Mouse (Mus musculus): ENCODE data around the gene Fbxw2.
"Not testable (repeated sequence)": the region's sequence is repeated elsewhere in the genome, so short reads cannot be mapped to it uniquely, and the experiment has no call there.

Fbxw2 gene

DNA sequence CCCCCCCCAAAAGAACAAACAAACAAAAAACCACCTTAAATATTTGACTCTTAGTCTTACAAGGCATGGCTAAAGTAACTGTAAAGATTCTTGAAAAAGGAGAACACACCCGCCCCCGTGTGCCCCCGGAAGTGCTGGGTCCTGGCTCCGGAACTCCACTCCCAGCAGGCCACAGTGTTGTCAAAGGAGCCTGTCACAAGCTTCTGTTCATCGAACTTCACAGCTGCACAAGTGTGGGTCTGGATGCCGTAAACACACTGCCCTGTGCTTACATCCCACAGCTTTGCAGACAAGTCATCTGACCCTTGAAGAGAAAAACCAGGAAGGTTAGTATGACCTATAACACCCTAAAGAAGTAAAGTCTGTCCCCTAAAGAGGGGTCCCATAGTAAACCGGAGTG is 13.4 kb downstream of the Fbxw2 start:
- DNase-seq (ENCODE audit: low spot score in 2 of 2), result no peak

DNA sequence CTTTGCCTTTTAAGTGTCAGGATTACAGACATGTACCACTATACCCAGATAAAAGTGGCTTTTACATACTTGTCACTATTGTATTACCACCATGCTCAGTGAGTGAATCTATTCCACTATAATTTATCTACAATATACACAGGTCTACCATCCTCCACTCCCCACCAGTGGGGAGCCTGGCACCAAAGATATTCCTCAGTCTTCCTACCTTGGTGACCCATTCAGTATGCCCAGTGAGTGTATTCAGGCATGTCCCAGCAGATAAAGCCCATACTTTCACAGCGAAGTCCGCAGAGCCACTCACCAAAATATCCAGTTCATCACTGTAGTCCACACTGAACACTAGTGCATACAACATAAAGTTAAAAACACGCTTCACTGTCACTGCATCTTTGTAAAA is 15.3 kb downstream of the Fbxw2 start:
- DNase-seq (ENCODE audit: low spot score in 2 of 2), result no peak

DNA sequence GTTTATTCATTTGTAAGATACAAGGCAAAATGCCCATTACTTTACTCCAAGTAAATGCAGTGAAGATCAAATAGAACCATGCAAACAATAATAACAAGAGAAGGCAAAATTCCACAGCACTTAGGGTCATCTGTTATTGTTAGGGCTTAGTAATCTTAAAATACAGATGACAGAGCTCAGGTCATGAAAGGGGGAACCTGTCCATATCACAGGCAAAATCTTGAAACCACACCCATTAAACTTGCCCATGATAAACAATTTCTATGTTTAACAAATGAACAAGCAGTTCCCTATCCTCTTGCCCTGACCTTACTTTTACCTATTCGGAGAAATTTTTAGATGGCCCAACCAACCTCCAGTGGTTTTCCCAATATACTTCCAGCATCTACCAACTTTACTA is 16.5 kb downstream of the Fbxw2 start:
- DNase-seq (ENCODE audit: low spot score in 2 of 2), result no peak

DNA sequence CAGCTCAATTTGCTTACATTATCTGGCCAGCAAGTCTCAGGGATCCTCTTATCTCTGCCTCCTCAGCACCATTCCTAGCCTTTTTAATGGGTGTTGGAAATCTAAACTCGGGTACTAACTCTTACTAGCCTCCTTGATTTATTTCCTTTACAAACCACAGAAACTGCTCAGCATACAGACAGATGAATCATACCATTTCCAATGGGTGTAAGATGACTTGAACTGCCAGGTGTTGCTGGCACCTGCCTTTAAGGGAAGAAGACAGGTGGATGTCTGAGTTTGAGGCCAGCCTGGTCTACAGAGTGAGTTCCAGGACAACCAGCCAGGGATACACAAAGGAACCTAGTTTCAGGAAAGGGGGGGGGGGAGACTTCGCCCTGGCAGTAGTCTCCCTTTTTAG is 18.1 kb downstream of the Fbxw2 start:
- DNase-seq (ENCODE audit: low spot score in 2 of 2), result no peak

DNA sequence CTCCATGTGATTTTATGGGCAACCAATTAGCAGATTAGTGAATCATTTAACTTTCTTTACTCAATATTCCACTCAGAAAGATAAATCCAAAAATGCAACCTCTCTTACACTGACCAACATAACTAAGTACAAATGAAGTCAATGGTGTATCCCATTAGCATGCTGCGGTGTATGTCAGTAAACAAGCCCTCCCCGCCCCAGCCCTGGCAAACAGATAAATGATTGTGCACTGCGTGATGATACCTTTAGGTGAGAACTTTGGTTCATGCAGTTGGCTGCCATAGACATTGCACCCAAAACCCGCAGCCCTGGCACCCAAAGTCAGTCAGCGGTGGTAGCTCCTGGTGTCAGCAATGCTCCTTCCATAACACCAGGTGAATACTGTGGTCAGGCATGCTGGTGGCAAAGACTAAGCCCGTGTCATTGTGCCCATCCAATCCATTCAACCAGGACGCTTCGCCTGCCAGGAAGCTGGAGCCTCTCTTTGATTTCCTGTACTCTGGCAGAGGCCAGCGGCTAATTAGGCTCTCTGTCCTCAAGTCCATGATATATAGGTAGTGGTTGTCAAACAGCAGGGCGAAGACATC is 20.7 kb downstream of the Fbxw2 start:
- no peak for DNase-seq (ENCODE audit: low spot score in 2 of 2)

DNA sequence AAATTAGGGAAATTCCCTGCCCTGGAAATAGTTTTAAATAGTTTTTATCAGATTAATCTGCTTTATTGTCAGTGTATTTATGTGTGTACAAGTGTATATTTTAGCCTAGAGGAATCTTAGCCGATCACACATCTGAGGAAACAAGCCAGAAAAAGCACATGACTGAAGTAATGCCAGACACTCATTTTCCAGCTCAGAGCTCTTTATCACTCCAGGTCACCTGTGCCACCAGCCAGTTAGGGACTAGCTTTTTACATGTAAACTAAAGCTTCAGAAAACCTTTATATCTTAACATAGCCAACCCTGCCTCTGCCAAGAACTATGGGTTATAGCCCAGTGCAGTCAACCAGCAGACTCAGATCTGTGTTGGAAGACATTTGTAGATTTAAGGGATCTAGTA is 21.3 kb downstream of the Fbxw2 start:
- DNase-seq (ENCODE audit: low spot score in 2 of 2), result no peak

DNA sequence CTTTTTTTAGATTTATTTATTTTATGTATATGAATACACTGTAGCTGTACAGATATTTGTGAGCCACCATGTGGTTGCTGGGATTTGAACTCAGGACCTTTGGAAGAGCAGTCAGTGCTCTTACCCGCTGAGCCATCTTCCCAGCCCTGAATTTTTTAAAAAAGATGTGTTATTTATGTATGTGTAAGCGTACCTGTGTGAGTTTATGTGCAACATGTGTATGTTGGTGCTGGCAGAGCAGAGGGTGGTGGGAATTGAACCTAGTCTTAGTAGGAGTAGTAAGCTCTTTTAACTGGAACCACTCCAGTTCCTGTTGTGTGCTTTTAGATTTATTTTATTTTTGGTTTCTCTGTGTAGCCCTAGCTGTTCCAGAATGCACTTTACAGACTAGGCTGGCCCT is 21.9 kb downstream of the Fbxw2 start:
- no peak for DNase-seq (ENCODE audit: low spot score in 2 of 2)

DNA sequence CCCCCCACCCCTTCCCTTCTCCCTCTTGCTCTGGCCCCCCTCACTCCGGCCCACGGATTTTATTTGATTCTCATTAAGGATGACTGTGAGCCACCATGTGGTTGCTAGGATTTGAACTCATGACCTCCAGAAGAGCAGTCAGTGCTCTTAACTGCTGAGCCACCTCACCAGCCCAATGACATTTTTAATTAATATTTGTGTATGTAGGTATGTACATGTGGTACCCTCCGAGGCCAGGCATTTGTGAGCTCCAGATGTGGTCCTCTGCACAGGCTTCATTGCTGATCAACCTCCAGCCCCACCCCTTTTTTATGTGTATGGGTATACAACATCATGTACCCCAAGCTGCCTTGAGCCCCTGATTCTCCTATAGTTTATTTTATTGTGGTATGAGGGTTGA is 22.4 kb downstream of the Fbxw2 start:
- no peak for DNase-seq (ENCODE audit: low spot score in 2 of 2)

DNA sequence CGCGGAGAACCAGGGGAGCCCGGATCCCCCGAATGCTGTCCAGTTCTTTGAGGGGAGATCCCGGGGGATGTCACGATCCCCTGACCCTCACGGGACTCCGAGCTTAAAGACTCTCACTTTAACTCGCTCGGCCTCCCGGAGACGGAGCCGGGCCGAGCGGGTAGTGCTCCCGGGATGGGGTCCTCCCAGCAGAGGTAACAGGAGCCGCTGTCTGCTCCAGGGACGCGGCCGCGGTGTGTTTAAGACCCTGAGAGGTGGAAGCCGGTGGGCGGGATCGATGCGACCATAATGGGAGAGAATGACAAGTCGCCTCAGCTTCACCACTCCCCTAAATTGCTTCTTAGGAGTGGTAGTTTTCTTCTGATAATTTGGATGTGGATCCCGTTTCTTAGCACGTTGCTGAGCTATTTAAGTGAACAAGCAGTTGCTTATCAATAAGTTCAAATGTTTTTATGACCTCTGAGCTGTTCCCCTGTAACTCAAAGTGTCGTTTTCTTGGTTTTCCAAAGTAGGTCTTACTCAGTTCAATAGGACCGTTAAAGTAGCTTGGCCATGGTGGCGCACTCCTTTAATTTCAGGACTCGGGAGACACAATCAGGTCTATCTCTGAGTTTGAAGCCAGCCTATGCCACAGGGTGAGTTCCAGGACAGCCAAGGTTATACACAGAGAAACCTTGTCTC is 23.4 kb downstream of the Fbxw2 start:
- DNase-seq (ENCODE audit: low spot score in 2 of 2), result peak in 1 of 2 experiments; percentile 22

DNA sequence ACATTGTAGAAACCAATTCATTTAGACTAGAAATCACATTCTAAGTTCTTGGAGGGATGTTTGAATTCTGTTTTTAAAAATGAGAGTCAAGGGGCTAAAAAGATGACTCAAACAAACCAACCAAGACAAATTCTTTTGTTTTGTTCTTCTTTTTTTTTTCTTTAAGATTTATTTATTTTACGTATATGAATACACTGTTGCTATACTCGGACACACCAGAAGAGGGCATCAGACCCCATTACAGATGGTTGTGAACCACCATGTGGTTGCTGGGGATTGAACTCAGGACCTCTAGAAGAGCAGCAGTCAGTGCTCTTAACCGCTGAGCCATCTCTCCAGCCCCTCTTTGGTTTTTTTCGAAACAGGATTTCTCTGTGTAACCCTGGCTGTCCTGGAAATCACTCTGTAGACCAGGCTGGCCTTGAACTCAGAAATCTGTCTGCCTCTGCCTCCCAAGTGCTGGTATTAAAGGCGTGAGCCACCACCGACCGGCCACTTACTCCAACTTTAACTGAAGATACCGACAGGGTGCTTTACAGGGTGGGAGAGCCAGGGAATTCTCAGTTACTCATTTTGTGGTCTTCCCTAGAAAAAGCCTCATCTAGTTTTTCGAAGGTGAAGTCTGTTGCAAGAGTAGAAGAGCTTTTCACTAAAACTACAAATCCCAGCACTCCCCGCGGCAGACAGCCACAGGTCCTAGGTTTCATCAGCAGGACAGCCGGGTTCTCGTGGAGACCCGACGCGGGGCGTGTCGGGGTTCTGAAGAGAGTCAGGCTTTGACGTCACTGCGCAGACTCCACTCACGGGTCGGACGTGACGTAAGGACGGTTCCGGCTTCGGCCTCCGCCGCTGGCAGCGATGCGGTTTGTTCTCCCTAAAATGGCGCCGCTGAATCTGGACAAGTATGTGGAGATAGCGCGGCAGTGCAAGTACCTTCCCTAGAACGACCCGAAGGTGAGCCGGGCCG is 24.3 kb downstream of the Fbxw2 start:
- DNase-seq (ENCODE audit: low spot score in 2 of 2), result peak; percentile 87 to 95

DNA sequence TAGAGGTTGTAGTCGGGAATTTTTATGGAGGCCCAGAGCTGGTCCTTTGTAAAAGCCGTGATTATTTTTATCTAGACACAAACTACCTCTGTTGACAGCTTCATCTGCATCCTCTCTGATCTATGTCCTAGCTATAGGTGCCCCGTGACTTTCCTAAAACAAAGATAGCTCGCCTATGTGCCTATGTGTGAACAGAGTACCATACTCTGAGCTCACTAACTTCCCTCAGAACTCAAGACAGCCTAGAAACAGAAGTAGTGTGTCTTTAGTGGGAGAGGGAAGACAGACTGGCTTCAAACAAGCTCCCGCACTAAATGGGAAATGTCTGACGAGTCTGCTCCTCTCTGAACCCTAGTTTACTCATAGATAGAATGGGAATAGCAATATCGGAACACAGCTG is 25.7 kb downstream of the Fbxw2 start:
- no peak for DNase-seq (ENCODE audit: low spot score in 2 of 2)

DNA sequence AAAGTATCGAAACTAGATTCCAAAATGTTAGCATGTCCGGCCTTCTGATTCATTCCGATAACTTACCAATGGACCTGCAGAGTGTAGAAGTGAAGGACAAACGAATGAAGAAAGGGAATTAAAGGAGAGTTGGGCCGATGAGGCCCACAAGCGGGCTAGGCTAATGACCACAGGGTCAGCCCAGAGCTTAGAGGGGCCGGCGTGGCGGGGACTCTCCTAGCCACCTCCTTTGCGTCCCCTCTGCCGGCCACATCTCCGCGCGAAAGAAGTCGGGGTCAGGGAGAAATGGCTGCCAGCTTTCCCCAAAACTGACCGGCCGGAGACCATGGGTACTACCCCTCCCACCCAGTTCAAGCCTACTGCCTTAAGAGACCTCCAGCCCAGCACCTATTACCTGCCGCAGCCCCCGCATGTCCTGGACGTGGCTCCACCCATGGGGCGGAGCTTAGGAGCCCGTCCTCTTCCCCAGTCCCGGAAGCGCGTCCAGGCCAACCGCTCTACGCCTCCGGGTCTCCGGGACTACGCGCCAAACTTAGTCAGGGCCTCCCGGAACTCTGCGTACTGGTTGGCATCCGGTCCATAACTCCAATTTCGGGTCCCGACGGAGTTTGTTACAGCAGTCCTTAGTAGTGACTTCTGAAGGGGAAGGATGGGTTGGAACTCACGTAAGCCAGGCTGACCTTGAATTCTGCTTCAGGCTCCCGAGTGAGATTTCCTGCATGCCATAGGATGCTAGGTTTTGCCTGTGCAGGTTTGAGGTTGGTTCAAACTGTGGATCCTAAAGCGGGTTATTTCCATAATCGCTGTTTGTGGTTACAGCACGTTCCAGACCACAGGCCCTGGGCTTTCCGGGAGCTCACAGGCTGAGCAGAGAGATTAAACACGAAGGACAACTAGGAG is 26.5 kb downstream of the Fbxw2 start, which contains the start of gene Rabepk:
TSS of gene Rabepk (minus strand) at position 556 of the 900 bp plus-strand sequence.
- peak; percentile 47 to 59 for DNase-seq (ENCODE audit: low spot score in 2 of 2)

DNA sequence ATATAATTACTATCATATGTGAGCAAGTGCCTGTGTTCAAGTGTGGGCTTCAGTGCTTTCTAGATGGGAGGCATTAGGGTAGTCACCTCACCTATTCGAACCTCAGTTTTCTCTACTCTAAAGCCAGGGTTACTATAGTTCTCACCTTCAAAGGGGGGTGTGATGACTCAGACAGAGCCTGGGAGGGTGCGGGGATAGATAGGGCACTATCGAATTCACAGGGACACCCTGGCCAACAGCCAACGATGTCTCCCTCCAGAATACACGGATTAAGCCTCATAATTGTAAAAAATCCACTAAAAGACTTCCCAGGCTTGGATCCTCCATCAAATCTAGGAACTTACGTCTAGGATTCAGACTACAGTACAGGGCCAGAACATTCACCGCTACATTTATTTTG is 30.7 kb downstream of the Fbxw2 start:
- no peak for DNase-seq (ENCODE audit: low spot score in 2 of 2)

DNA sequence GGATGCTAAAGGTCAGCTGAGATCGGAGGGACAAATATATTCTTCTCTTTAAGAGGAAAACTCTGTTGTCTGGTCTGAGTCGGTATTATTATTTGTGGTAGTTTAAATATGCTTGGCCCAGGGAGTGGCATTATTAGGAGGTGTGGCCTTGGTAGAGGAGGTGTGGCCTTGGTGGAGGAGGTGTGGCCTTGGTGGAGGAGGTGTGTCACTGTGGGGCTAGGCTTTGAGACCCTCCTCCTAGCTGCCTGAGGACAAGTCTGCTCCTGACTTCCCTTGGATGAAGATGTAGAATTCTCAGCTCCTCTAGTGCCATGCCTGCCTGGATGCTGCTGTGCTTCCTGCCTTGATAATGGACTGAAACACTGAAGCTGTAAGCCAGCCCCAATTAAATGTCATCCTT is 31.6 kb downstream of the Fbxw2 start:
- DNase-seq (ENCODE audit: low spot score in 2 of 2), result no peak

DNA sequence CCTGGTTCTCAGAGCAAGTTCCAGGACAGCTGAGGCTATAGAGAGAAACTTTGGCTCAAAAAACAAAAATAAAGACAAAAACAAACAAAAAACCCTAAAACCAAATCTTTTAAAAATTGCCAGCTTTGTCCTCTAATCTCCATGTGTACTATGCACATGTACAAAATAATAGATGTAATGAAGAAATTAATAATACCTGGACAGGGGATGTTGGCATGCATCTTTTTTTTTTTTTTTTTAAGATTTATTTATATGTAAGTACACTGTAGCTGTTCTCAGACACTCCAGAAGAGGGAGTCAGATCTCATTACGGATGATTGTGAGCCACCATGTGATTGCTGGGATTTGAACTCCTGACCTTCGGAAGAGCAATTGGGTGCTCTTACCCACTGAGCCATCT is 33.6 kb downstream of the Fbxw2 start:
- DNase-seq (ENCODE audit: low spot score in 2 of 2), result not testable (repeated sequence)

DNA sequence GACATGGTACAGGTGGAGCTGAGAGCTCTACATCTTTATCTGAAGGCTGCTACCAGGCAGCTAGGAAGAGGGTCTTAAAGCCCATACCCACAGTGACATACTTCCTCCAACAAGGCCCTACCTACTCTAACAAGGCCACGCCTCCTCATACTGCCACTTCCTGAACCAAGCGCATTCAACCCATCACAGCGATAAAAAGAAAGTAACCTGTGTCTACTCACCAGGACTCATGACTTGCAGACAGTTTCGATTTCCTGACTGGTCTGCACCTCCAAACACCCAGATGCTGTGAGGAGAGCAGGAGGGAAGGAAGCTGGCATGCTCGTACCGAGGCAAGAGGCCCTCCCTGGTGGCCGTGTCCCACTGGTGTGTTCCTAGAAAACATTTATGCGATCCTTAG is 35.8 kb downstream of the Fbxw2 start:
- DNase-seq (ENCODE audit: low spot score in 2 of 2), result no peak

DNA sequence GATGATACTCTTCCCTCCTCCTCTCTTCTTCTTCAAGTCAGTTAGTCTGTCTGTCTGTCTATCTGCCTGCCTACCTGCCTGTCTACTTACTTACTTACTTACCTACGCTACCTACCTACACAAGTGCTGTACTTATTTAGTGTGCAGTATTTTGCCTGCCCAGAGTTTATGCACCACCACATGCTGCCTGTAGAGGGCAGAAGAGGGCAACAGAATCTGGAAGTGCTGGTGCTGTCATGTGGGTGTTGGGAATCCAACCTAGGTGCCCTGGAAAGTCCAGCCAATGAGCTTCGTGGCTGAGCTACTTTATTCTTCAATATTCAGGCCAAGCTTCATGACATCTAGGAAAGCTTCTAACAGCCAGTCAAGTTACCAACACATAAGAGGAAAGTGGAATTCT is 42.0 kb downstream of the Fbxw2 start:
- peak in 1 of 2 experiments; percentile 26 for DNase-seq (ENCODE audit: low spot score in 2 of 2)

DNA sequence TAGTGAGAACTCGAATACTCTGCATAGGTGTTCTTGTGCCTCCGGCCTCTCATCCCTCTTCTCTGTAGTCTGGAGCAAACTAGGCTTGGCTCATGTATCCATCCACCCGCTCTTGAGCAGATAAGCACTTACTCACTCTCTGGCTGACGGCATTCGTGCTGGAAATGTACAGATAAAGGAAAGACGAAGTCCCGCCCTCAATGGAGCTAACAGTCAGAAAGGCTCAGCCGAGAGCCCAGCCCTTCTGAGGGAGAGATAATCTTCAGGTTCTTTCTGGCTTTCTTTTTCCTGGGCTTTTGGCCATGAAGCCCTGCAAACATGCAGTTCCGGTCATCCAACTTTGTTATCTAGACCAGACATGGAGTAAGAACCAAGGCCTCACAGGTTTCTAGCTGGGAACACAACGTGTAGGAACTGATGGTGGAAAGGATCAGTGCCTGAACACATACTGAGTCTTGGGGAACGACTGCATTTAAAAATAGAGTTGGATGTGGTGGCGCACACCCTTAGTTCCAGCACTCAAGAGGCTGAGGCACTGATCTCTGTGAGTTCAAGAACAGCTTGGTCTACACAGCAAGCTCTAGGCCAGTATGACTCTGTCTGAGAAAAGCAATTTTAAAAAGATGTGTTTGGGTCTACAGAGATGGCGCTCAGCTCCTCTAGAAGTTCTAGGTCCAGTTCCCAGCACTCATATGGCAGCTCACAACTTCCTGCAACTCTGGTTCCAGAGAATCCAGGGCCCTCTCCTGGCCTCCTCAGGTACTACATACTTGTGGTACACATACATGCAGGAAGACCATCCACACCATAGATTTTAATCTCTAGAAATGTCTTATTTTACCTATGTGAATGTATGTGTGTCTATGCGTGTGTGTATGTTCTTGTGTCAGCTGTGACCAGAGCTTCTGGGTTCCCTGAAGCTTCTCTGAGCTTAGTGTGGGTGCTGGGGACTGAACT is 42.8 kb downstream of the Fbxw2 start:
- no peak for DNase-seq (ENCODE audit: low spot score in 2 of 2)

DNA sequence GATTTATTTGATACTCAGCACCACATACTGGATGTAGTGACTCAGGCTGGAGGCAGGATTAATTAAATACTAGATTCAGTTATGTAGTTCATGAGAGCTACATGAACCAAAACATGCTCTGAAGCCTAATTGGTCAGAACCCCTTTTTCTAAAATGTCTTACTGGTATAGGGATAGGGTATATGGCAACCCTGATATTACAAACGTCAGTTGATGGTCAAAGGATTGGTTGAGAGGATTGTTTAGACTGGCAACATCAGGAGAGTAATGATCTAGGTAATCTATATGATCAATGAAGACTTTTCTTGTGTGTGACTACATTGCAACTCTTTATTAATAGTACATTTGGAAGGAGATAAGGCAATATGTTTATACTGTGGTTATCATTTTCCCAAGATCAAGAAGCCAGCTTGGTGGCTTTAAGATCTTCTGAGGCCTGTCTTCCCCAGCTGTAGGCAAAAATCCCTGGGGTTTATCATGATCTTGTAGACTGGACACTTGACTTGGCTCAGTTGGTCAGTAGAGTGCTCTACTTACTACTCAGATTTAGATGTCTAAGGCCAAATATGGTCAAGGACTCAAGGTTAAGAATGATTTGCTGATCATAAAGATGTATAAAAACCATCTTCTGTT is 48.8 kb downstream of the Fbxw2 start:
- no peak for DNase-seq (ENCODE audit: low spot score in 2 of 2)

DNA sequence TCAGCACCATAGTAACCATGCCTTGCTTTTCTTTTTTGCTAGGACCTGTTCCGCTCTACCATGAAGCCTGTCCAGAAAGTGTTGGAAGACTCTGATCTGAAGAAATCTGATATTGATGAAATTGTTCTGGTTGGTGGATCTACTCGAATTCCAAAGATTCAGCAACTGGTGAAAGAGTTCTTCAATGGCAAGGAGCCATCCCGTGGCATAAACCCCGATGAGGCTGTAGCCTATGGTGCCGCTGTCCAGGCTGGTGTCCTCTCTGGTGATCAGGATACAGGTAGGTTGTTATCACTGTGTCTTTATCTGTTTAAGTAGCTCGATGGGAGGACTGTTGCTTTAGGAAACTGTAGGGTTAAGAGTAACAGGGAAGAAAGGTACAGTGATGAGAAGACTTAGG is 51.6 kb downstream of the Fbxw2 start:
- no peak for DNase-seq (ENCODE audit: low spot score in 2 of 2)

Measured in cerebellum, postnatal 4 days (tissue).